Mouse (Mus musculus) kidney, postnatal 25 days (tissue): Measurements from ENCODE around the gene Tmem205.

ENCODE experiments used
- DNase-seq, 2 experiments: peaks; one replicate each; pipeline ENCODE4 v3.0.0; 2021; ENCODE audit warnings: mixed read lengths in 2 of 2

The Tmem205 gene

GRCm38 (mm10) chr9:21916851-21917492, 10.4 kb downstream of the Tmem205 start:
- DNase-seq = no peak

GRCm38 (mm10) chr9:21909474-21910223, 17.7 kb downstream of the Tmem205 start:
- DNase-seq = no peak

GRCm38 (mm10) chr9:21908216-21908615, 19.1 kb downstream of the Tmem205 start:
- no peak for DNase-seq

GRCm38 (mm10) chr9:21904031-21904430, 23.3 kb downstream of the Tmem205 start:
- no peak for DNase-seq

GRCm38 (mm10) chr9:21901223-21901820, 26.0 kb downstream of the Tmem205 start:
- DNase-seq = peak; percentile 74 to 76

- DNase-seq = peak; percentile 21 to 49
These were observed 38.1 kb downstream of the Tmem205 start for GRCm38 (mm10) chr9:21889229-21889628.

- no peak for DNase-seq
These were observed 50.8 kb downstream of the Tmem205 start for GRCm38 (mm10) chr9:21876601-21877000.

GRCm38 (mm10) chr9:21872204-21872603, 55.2 kb downstream of the Tmem205 start:
- DNase-seq = no peak
